In genomic region chr1:34236254-34236723, GRCm38 (mm10) we compare ENCODE assay signal across 8 mouse cellular contexts.
A peak's percentile ranks its signal among the peaks of the same experiment; 100 is the strongest.
DNase-seq lines count a peak whose midpoint lies in the region; ATAC-seq lines count a peak whose summit lies in the region.

No protein-coding gene starts in this region.

- peak overlapping the region; percentile 51 for H3K9ac ChIP-seq in forebrain, embryonic 12.5 days

- intact Hi-C loops in heart, postnatal 25 days (cut with DNase I): no loop called here

- H3K27ac ChIP-seq in forebrain, embryonic 12.5 days: no peak overlapping the region

- H3K4me3 ChIP-seq in forebrain, embryonic 12.5 days (replicated peaks): peak overlapping the region; percentile 41

- H3K4me2 ChIP-seq in forebrain, embryonic 12.5 days: peak overlapping the region; percentile 80

- DNase-seq in T-cell, adult 2 months (ENCODE audit: low spot score): peak; percentile 31
- DNase-seq in c-Kit-positive CD71-negative TER-119-negative erythroid progenitor cells, embryonic 14.5 days (ENCODE audit: low read depth): peak; percentile 39
- DNase-seq in heart, postnatal 25 days (ENCODE audit: low spot score): peak; percentile 71
- peak; percentile 70 to 77 for DNase-seq in kidney, postnatal 36 days
- DNase-seq in spleen, postnatal 14 days (ENCODE audit: low spot score in 2 of 2): peak; percentile 28 to 42
- DNase-seq in layer of hippocampus, adult 9-11 months: no peak

- H3K27me3 ChIP-seq in forebrain, embryonic 12.5 days: peaks cover 15% of the 10 kb centered on the region; the same call in 1 of the 2 replicates

- no peaks in the 10 kb centered on the region for H3K9me3 ChIP-seq in forebrain, embryonic 12.5 days

- no peaks in the 10 kb centered on the region for H3K36me3 ChIP-seq in forebrain, embryonic 12.5 days (replicated peaks)

- ATAC-seq in forebrain, embryonic 12.5 days (ENCODE audit: low FRiP score): peak; percentile 76
- peak; percentile 96 for ATAC-seq in megakaryocyte progenitor cell, adult 5-6 weeks (replicated peaks; ENCODE audit: poor library complexity)

- H3K4me1 ChIP-seq in forebrain, embryonic 12.5 days: peaks cover 44% of the 10 kb centered on the region

- WGBS in forebrain, embryonic 12.5 days: under 1% methylated on average over 28 of the region's 28 CpGs
